Mouse (Mus musculus) ES-E14 (cell line): ENCODE results near the gene Cmtm6.

Experiments
- CHD2 ChIP-seq: IDR thresholded peaks from 2 replicates; pipeline ENCODE4 v1.6.1; 2014; ENCODE audit warnings: mild to moderate bottlenecking, low read depth, low read length, inconsistent platforms
- HCFC1 ChIP-seq: IDR thresholded peaks from 2 replicates; pipeline ENCODE4 v1.6.1; 2012; ENCODE audit warnings: low read length, inconsistent platforms, borderline replicate concordance; ENCODE audit not compliant: insufficient read depth
- ZC3H11A ChIP-seq: IDR thresholded peaks from 2 replicates; pipeline ENCODE4 v1.6.1; 2012; ENCODE audit warnings: low read depth, mild to moderate bottlenecking, inconsistent platforms, low read length, borderline replicate concordance
- ZNF384 ChIP-seq: IDR thresholded peaks from 2 replicates; pipeline ENCODE4 v1.6.1; 2012; ENCODE audit warnings: low read depth, low read length, inconsistent platforms

GRCm38 (mm10) chr9:114774629-114775028 lies 43.7 kb downstream of the Cmtm6 start:
- no peak for TF ChIP-seq HCFC1
- TF ChIP-seq ZC3H11A, result no peak
- TF ChIP-seq ZNF384, result no peak
- TF ChIP-seq CHD2, result no peak
